Mouse (Mus musculus) right cerebral cortex, postnatal 14 days (tissue): ENCODE measurements around the gene Ccdc82.

Experiments used
- DNase-seq: peaks from one replicate; pipeline ENCODE4 v3.0.0; 2022

Gene Ccdc82

DNA sequence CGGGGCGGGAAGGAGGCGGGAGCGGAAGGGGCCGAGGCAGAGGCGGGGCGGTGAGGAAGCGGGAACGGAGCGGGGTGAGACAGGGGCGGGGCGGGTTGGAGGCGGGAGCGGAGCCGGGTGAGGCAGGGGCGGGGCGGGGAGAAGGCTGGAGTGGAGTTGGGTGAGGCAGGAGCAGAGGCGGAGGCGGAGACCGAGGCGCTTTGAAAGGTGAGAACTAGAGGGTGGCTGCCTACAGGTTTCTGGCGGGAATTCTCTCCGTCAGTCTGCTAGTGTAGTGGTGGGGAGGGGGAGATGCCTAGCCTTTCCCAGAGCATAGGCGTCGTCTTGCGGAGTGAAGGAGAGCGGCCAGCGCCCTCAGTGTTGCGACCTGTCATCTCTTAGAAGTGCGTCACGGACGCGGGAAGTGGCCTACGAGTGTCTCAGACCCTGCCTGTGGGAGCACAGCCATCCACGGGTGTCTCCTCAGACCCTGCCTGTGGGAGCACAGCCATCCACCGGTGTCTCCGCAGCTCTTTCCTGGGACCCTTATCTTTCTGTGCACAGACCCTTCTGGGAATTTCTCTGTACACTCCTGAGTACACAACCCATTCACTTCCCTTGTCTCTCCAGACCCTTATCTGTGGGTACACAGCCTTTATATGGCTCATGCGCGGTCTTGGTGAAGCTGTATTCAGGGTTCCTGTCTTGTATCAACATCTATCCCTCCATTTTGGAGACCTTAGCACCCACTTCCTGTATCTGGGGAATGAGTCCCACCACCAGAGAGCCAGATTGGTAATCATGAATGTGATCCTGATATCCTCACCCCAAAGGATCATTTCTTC lies at the start of gene Ccdc82:
Ccdc82 (plus strand) TSS at position 141 of the 824 bp plus-strand sequence.
- DNase-seq, result peak; percentile 89

DNA sequence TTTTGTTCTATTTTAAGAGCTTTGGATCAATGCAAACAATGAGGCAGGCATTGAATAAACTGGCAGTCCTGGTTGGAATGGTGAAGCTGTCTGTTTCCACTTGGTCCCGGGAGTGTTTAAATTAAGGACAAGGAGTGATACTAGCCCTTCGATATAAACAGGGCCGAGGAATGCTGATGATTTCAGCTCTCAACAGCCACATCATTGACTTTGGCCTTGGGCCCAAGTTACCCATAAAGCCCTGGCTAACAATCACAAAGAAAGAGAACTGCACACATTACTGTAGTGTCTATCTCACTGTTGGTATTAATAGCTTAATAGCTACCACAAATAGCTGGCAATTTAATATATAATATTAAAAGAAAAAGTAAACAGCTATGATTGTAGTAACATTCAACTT lies 46.7 kb upstream of the Ccdc82 start:
- DNase-seq, result no peak

DNA sequence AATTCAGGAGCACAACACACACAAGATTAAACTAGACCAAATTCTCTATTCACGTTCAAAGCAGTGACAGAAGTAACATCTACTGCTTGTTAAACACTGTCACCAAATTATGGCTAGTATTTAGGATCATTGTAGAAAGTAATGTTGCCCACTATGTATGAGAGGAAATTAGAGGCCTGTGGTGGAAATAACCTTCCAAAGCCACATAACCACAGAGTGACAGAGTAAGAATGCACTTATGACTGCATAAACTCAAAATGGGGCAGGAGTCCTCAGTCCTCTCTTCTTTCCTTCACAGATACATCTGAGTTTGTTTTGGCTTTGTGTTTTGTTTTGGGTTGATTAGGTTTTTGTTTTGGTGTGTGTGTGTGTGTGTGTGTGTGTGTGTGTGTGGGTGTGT lies 43.6 kb upstream of the Ccdc82 start:
- DNase-seq, result no peak

DNA sequence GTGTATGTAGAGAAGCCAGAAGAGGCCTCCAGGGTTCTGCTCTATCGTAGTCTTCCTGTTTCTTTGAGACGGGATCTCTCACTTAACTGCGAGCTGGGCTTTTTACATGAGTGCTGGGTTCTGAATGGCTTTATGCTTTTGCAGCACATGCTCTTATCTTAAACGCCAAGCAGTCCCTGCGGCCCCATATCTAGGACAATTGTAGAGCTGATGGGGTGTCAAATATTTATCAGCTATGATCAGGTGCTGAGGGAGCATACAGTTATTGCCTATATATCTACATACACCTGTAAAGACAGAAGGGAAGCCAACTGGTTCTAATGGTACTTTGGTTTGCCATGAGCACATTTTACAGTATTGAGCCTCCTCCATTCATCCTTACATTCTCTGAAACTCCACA lies 43.1 kb upstream of the Ccdc82 start:
- DNase-seq, result no peak

DNA sequence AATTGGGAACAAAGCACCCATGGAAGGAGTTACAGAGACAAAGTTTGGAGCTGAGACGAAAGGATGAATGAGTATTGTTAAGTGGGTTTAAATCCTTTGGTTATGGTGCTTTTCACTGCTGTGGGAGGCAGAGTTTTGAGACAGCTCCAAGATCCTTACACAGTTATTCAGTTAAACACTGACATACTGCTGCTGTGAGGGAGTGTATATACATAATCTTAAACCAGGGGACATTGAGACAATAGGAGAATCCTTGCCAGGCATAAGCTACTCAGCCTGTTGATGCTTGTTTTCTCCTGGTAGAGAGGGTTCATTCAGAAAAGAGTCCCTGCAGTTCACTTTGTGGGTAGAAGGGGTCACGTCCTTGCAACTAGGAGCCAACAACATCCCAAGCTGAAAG lies 40.4 kb upstream of the Ccdc82 start:
- no peak for DNase-seq

DNA sequence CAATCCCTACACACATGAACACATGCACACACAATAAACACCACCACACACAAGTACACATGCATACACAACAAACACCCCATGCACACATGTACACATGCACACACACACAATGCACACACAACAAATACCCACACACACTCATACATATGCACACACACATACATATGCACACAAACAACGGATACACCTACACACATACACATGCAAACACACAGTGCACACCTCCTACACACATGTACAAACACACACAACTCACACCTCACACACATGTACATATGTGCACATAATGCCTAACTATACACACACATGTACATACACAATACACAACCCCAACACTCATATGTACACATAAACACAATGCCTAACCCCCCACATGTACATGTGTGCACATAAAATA lies 20.9 kb upstream of the Ccdc82 start:
- no peak for DNase-seq

DNA sequence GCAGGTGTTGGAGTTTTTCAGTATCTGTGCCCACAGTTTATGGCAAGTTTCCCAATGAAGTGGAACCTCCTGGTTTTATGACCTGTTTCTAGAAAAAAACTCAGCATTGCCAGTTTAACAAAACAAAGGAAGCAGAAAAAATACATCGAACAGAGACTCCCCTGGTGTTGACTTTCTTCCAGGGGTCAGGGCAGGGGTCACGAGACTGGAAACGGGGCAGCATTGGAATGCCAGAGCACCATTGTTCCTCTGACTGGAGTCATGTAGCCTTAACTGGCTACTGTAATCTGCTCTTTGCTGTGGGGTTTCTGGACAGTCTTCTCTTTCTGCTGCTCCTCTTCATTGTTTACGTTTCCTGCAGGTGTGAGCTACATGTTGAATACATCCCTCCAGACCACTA lies 16.2 kb upstream of the Ccdc82 start:
- no peak for DNase-seq

DNA sequence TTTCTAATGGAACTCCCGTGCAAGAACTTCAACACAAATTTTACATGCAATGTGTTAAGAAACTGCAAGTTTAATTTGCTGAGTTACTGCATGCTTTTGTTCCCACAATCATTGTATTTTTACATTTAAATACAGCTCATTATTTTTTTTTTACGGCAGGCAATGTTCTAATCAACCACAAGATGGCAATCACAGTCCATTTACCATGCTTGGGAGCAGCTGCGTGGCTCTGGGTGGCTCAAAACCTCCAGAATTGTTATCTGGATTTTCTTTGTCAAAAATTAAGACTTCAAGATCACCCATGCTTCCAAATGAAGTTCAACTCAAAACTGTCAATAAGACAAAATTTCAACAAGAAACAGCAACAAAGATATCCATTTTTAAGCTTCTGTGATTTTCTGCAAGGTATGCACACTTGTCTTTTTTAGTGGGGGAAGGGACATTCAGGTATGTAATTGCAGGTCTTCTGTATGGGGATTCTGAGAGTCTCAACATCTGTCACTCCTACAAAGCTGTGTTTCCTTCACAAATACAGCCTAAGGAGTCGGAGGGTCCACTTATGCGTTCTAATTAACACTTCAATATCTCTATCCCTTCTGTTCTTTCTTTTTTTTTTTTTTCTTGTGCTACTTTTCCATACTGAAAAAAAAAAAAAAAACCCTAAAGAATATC lies 15.1 kb upstream of the Ccdc82 start:
- DNase-seq, result peak; percentile 20

DNA sequence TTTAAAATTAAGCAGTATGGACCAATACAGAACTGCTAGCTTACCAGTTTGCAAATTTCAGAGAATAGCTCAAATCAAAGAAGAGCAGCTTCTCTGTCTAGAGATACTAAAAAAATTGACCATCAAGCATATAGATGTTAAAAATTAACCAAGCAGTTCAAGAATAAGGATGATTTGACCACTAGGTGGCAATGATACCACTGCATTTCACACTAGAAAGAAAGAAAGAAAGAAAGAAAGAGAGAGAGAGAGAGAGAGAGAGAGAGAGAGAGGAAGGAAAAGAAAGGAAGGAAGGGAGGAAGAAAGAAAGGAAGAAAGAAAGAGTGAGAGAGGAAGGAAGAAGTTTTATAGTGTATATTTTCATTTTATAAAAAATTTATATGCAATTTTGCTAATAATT lies 4.4 kb upstream of the Ccdc82 start:
- DNase-seq, result no peak

DNA sequence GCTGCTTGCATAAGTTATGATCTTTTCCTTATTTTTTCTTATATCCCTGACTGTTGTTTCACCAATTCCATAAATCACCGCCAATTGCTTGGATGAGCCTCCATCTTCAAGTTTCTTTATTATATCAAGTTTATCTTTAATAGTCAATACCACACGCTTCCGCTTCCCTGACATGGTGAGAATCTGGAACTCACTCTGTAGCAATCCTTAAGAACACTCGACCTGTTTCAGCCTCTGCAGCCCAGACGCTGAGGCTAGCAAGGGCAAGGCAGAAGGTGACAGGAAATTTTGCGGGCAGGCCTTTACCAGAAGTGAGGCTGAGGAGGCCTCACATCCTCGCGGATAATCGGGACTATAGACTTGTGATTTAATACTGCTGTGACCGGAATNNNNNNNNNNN lies 1.3 kb upstream of the Ccdc82 start, which contains the start of gene Jrkl:
Jrkl (minus strand) TSS at position 349 of the 400 bp plus-strand sequence.
- DNase-seq, result peak; percentile 6

DNA sequence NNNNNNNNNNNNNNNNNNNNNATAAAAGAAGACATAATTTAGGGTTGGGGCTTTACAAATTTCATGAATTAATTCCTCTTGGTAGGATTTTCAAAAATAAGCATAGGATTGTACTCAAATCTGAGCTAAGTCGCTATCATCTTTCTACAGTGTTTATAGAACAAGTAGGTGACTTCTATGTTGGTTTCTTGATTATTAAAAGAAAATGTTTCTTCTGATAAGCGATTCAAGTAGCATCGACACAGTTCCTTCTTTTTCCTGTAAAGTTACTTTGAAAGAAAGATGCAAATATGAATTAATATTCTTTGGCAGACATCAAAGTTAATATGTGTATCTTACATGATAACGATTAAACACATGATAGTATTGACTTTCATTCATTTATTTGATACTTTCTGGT lies 1.3 kb downstream of the Ccdc82 start:
- no peak for DNase-seq

DNA sequence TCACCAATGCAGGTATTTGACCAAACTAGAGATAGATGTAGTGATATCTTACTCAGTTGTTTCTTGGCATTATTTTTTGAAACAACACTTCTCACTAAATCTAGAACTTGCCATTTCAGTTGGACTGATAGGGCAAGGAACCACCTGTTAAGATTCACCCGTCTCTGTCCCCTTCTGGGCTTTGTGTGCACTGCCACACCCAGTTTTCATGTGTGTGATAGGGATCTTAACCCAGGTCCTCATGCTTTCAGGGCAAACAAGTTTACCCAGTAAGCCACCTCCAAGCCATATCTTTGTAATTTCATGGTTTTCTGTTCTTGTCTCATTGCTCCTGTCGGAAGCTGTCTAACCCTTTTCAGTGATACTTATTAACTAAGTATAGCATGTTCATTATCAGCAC lies 4.5 kb downstream of the Ccdc82 start:
- DNase-seq, result no peak

DNA sequence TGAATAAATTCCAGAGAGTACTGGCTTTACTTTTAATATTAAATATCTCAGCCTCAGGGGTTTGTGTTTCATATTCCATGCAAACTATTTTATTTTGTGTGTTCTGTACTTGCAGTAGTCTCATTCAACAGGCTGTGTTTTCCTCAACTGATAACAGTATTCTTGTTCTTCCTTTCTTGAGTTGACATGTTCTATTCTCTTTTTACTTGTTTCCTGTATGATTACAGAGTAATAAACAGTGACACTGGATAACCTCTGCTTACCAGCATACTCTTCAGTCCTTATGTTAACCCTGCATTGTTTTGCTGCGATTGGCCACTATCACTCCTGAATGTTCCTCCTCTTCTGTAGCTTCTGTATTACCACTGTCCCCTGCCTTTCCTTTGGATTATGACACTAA lies 10.0 kb downstream of the Ccdc82 start:
- no peak for DNase-seq

DNA sequence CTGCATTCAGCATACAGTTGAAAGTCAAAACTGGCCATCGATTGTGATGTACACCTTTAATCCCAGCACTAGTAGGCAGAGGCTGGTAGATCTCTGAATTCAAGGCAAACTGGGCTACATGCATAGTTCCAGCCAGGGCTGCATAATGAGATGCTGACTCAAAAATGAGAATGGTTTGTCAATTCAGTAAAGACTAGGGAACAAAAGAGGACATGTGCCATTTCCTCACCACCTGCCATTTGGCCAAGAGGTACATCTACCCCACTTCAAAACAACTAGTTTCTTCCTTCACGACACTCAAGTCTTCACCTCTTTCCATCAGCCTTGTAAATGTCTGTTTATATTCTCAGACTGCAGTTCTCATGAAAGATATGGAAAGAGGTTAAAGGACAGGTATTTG lies 11.4 kb downstream of the Ccdc82 start:
- DNase-seq, result no peak

DNA sequence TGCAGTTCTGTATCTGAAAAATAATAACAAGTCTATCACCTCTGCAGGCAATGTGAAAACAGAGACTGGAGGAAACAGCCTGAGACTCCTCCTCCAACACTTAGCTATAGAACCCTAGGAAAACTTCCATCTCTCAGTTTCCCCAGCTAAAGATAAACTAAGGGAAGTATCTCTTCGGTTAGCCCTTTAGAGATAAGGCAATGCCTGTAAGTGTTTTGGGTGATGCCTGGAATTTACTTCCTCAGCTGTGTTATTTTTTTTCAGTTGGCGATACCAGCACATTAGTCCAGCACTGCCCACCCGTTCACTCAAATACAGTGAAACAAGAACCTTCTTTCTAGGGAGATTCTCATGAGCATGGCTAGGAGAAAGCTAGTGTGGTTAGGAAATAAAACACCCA lies 14.2 kb downstream of the Ccdc82 start:
- DNase-seq, result no peak

DNA sequence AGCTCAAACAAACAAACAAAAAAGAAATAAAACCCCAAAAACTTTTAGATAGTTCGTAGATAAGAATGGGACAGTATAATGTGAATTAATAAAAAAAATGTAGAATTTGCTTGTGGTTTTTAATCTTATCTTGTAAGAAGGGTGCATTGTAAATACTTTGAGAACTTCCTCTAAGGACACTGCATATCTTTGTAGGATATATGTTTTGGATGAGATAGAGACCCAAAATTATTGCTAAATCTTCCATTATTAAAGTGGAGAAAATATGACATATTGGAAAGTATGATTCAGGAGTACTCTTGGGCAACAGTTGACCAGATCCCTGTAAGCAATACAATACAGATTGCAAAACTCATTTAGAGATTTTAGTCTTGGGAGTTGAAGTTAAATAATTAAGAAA lies 26.5 kb downstream of the Ccdc82 start:
- no peak for DNase-seq

DNA sequence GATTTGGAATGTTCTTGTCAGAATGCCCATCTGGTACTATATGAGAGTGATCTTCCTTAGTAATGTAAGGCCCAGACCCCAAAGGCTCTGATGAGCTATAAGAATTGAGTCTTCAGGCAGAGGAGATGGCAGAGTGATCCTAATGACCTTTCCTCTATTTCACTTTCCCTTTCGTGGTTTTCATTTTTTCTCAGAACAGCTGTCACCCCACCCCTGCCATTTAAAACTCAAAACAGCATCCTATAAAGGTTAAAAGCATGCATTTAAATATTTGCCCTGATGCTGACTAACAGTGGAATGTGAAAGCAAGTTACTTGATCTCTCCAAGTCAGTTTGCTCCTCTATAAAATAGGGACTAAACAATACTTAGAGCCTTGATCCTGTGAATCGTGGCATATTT lies 40.7 kb downstream of the Ccdc82 start:
- DNase-seq, result no peak

DNA sequence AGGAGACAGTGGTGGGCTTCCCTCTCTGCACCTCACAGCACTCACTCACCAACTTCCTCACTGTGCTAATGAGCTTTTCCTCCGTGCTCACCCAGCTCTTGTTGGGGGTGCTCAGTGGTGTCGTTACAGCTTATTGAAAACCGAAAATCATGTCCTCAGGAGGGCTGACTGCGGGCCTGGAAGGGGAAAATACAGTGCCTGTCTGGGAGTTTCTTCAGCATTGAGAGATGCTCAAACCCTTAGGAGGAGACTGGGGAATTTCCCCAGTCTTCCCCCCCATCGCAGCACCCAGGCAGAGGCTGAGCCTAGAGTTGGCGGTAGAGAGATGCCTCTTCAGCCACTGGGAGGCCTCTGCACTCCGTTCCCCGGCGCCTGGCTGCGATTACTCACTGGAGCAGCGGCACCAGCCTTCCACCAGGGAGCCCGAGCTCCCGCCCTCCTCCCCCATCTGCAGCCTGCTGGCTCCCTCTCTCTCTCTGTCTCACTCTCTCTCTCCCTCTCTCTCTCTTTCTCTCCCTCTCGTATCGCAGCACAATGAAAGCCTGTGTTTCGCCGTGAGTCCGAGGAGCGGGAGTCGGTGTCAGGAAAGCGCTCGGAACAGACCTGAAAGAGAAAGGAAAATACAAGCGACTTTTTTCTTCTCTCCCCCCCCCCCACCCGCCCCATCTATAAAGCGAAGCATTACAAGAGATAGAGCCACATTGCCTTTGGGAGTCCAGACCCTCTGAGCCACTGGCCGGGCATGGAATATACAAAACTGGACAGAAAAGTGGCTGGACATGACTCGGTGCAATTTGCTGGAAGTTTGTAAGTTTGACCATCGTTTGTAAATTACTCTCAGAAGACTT lies 49.7 kb downstream of the Ccdc82 start:
- peak; percentile 88 for DNase-seq

DNA sequence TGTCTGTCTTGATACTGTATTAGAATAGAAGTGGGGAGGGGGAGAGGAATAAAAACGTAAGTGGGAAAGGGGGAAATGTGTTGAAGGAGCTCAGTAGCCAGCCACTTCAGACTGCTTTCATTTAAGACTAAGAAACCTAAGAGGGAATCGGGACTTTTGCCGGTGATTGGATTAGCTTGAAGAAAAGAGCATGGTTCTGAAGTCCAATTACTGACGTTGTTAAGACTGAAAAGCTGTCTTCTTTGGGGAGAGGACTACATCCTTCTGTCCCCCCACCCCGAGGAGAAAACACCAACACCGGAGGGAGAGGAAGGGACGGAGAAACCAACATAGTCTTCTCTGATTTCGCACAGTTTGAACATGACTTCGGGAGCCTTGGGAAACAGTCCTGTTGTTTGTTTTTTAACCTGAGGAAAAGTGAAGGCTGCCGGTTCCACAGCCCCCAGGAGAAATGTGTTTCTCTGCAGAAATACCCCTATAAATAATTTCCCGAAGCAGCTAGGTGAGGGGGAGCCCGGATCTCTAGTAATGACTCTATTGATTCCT lies 50.4 kb downstream of the Ccdc82 start:
- no peak for DNase-seq

DNA sequence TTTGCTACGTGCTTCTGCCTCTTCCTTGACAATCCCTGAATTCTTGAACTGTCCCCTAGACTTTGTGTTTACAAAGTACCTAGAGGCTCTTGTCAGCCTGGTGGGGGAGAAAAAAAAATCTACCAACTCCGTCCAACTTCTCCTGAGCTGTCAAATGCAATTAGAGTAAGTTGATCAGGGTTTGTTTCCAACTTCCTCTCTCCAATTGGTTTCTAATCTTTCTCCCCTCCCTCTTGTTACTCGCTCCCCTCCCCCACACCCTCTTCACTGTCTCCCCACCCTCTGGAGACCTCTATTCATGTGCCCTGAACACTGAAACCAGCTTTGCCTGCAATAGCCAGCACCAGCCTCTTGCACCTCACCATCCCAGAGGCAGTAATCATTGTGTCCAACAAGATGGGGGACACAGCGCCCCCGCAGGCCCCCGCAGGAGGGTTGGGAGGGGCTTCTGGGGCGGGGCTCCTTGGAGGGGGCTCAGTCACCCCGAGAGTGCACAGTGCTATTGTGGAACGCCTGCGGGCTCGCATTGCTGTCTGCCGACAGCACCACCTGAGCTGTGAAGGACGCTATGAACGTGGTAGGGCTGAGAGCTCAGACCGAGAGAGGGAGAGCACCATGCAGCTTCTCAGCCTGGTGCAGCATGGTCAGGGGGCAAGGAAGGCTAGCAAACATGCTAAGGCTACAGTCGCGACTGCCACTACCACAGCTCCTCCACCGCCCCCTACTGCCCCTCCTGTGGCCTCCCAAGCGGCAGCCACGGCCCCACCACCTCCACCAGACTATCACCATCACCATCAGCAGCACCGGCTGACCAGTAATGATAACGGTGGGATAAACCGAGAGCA lies 51.1 kb downstream of the Ccdc82 start, which contains the start of gene Maml2:
Maml2 (plus strand) TSS at position 290 of the 845 bp plus-strand sequence.
- peak; percentile 43 for DNase-seq

DNA sequence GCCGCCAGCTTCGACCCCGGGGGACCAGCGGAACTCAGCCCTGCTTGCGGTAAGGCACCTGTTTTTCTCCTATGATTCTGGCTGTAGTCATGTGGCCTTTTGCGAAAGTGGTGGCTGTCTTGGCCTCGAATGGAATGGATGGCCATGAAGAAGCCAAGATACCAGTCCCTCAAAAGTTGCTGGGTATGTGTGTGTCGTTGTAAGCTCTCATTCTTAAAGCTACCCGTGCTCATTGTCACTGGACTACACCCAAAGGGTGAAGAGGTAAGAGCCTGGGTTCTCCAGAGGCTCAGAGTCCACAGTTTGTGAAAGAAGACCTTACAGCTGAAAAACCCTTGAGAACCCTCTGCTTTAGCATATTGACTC lies 51.7 kb downstream of the Ccdc82 start:
- no peak for DNase-seq

DNA sequence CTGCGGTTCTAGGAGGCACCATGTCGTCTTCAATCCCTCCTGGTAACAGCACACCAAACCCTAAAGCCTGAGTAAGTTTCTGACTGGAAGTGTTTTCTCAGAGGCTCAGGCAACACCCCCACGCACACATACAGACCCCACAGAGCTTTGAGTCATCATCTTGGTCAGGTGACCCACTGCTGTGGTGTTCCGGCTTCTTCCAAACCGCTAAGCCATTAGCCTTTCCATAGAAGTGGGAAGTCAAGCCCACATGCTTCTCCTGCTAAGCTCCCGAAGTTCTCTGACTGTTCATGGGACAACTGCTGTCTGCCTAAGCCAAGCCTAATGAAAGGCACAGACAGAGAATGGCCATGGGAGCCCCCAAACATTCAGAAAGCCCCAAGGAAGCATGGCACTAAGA lies 52.4 kb downstream of the Ccdc82 start:
- no peak for DNase-seq
